Mouse (Mus musculus) lung, postnatal 10 days (tissue): ENCODE data around the gene Thy1.

ENCODE experiments used
- DNase-seq: peaks from one replicate; pipeline ENCODE4 v3.0.0; 2021

Gene Thy1

DNA sequence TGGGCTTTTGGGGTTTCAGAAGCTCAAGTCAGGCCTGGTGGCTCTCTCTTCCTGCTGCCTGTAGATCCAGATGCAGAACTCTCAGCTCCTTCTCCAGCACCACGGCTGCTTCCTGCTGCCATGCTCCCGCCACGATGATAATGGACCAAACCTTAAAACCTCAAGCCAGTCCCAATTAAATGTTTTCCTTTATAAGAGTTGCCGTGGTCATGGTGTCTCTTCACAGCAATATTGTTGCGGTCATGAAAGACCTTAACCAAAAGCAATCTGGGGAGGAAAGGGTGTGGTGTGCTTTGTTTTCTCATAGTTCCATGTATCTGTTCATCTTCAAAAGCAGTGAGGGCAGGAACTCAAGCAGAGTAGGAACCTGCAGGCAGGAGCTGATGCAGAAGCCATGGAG is 6.1 kb upstream of the Thy1 start:
- no peak for DNase-seq

DNA sequence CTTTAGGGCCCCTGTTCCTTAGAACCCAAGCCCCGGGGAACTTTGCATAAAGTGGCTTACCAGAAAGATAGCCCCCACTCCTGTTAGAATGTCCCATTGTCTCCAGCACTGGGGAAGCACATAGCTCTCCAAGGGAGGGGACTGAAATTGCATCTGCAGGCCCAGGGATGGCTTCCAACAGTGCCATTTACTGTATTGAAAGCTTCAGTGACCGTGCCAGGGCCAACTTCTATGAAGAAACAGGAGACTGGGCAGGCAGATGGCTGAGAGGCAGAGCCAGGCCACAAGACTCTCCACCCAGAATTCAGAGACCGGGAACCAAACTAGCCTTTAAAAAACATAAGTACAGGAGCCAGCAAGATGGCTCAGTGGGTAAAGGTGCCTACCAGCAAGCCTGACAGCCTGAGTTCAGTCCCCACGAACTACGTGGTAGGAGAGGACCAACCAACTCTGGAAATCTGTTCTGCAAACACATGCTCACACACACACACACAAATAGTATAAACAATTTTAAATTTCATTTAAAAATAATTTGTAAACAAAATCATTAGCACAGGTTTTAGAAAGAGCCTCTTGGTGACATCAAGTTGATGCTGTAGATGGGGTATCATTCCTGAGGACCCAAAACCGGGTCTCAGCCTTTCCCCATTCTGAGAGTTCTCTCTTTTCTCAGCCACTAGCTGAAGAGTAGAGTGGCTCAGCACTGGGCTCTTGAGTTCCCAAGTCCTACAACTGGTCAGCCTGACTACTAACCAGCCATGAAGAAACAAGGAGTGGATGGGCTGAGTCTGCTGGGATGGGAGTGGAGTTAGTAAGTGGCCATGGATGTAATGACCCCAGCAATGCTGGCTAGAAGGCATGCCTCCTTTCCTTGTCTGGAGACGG is 1.4 kb upstream of the Thy1 start:
- DNase-seq = no peak

- DNase-seq = no peak
Observed at GRCm38 (mm10) chr9:44042396-44042680, 846 bp upstream of the Thy1 start.

GRCm38 (mm10) chr9:44043708-44044425 is 683 bp downstream of the Thy1 start:
- peak; percentile 10 for DNase-seq

- DNase-seq = no peak
Observed at GRCm38 (mm10) chr9:44044426-44045157, 1.4 kb downstream of the Thy1 start.

DNA sequence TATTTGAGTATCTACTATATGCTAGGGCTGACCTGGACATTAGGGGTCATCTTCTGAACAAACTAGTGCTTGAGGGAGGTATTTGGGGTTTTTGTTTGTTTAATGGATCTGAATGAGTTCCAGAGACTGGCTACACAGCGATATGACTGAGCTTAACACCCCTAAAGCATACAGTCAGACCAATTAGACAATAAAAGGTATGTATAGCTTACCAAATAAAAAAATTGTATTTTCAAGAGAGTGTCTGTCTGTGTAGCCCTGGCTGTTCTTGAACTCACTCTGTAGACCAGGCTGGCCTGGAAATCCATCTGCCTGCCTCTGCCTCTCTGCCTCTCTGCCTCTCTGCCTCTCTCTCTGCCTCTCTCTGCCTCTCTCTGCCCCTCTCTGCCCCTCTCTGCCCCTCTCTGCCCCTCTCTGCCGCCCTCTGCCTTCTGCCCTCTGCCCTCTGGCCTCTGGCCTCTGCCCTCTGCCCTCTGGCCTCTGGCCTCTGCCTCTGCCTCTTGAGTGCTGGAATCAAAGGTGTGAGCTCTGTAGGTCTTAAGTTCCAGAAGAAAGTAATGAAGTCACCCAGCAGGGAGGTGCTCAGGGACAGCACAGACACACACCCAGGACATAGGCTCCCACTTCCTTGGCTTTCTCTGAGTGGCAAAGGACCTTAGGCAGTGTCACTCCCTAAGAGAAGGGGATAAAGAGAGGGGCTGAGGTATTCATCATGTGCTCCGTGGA is 2.1 kb downstream of the Thy1 start:
- no peak for DNase-seq

- DNase-seq = no peak
Observed at GRCm38 (mm10) chr9:44045884-44046272, 2.7 kb downstream of the Thy1 start.

GRCm38 (mm10) chr9:44046426-44046825 is 3.2 kb downstream of the Thy1 start:
- no peak for DNase-seq

GRCm38 (mm10) chr9:44047071-44047470 is 3.9 kb downstream of the Thy1 start:
- DNase-seq = no peak

DNA sequence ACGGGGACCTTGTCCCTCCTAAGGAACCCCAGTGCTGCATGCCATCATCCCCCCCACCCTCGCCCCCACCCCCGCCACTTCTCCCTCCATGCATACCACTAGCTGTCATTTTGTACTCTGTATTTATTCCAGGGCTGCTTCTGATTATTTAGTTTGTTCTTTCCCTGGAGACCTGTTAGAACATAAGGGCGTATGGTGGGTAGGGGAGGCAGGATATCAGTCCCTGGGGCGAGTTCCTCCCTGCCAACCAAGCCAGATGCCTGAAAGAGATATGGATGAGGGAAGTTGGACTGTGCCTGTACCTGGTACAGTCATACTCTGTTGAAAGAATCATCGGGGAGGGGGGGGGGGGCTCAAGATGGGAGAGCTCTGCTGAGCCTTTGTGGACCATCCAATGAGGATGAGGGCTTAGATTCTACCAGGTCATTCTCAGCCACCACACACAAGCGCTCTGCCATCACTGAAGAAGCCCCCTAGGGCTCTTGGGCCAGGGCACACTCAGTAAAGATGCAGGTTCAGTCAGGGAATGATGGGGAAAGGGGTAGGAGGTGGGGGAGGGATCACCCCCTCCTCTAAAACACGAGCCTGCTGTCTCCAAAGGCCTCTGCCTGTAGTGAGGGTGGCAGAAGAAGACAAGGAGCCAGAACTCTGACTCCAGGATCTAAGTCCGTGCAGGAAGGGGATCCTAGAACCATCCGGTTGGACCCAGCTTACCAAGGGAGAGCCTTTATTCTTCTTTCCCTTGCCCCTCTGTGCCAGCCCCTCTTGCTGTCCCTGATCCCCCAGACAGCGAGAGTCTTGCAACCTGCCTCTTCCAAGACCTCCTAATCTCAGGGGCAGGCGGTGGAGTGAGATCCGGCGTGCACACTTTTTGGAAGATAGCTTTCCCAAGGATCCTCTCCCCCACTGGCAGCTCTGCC is 4.6 kb downstream of the Thy1 start:
- no peak for DNase-seq

DNA sequence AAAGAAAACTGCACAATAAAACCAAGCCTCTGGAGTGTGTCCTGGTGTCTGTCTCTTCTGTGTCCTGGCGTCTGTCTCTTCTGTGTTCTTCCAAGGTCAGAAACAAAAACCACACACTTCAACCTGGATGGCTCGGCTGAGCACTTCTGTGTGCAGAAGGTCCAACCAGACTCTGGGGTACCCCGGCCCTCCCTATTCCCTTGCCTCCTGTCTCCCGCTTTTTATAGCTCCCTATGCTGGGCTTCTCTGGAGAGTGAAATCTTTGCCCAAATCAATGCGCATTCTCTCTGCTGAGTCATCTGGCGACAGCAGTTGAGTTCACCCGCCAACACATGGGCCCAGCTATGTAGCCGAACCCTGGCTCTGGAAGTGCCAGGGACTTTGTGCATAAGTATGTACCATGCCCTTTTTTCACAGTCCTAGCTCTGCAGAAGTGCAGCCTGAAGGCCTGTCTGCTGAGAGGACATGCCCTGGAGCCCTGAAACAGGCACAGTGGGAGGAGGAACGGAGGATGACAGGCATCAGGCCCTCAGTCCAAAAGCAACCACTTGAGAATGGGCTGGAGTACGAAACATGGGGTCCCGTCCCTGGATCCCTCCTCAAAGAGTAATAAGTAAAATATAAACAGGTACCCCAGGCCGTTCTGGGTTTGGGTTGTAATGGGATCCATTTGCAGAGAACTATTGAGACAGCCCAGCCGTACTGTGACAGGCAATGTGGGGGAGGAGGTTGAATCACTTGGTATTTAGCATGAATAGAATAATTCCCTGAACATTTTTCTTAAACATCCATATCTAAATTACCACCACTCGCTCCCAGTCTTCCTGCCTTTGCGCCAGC is 5.6 kb downstream of the Thy1 start:
- DNase-seq = no peak

DNA sequence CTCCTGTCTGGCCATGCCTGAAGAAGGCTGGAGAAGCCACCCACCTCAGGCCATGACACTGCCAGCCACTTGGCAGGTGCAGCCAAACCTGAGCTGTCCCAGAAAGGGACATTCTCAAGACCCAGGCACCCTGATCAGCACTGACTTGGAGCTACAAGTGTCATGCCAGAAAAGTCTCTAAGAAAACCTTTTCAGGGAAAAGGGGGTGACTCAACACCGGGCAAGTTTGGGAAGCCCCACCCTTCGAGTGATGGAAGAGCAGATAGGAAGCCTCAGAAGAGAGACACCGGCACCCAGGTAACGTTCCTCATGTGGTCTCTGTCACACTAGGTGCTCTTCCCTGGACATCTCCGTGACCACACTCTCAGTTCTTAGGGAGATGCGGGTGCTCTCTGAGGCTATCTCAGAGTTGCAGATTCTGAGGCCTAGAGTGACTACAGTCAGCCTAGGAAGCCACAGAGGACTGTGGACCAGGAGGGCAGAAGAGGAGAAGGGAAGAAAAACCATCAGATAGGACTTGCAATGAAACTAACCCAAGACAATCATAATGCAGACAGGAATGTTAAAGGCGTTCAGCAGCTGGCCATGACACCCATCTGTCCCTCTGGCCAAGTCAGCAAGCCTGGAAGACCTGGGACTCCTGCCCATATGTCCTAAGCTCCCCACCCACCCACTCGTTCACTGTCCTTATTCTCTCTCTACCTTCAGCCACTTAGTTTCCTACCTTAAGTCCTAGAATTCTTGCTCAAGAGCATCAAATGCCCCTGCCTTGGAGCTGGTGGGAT is 6.4 kb downstream of the Thy1 start:
- DNase-seq = no peak

GRCm38 (mm10) chr9:44052855-44053254 is 9.7 kb downstream of the Thy1 start:
- DNase-seq = no peak

DNA sequence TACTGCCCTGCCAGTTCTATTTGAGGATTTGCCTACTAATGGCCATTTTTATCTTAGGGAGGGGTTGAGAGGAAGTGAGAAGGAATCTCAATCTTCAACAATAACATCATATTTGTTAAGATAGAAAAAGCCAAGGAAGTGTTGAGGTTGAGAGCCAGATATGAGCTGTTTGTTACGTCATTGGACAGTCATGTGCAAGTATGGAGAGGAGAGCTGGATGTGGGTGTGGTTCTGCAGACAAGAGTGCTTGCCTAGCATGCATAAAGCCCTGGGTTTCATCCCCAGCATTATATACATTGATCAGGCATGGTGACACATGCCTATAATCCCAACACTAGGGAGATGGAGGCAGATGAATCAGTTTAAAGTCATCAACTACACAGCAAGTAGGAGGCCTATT is 10.8 kb downstream of the Thy1 start:
- DNase-seq = no peak

- DNase-seq = no peak
Observed at GRCm38 (mm10) chr9:44058606-44059005, 15.4 kb downstream of the Thy1 start.

DNA sequence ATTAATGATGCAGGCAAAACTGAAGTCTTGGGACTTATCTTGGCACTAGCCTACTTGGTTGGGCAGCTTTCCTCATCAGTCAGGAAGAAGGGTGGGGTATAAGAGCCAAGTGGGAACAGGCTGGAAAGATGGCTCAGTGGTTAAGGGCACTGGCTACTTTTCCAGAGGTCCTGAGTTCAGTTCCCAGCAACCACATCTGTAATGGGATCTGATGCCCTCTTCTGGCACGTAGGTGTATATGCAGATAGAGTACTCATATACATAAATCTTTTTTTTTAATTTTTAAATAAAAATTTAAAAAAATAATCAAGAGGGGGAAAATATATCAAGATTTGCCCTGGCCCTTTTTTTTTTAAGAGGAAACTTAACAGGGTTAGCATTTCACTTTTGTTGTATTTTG is 22.0 kb downstream of the Thy1 start:
- no peak for DNase-seq

GRCm38 (mm10) chr9:44066785-44067225 is 23.6 kb downstream of the Thy1 start, which contains the start of gene Usp2:
Gene Usp2, plus strand, starts transcription at chr9:44067021.
- DNase-seq = peak; percentile 99

- no peak for DNase-seq
Observed at GRCm38 (mm10) chr9:44067241-44067959, 24.2 kb downstream of the Thy1 start.

- no peak for DNase-seq
Observed at GRCm38 (mm10) chr9:44067960-44068330, 24.8 kb downstream of the Thy1 start.
